In the genomic region with DNA sequence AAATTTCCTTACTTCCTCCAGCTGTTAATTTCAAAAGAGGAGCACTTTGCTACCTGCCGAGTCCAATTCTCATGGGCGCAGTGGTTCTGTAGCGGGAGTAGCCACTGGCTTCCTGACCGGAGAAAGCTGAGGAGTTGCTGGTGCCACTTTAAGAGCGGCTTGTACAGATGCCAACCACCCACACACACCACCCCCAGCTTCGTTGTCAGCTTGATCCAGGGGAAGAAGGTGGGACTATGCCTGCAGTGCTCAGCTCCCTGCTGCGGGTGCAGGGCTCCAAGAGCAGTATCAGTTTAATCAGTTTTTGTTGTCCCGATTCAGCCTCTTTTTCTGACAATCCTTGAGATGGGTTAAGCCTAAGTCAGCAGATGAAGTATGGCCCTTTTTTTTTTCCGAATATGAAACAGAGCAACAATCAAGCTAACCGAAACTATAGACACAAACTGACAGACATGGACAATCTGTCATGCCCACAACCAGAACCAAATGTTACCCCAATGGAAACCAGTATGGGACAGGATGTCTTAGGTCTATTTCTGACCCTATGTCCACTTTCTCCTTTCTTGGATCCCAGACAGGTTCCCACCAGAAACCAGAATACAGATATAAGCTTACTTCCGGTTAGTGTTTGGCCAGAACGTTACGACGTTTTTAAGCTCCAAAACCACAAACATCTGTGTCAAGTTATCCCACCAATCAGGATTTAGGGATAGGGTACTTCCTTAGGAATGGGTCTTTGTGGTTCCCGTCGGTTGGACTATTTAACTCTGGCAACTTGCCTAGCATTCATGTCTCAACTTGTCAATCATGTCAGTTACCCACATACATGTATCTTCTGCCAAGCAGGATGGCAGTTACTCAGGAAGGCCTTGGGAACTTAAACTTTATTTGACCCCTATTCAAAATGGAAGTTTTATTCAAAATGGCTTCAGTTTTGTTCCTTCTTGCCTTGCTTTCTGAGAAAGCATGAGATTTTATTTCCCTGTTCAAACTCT, we compare ENCODE assay signal across 10 mouse cellular contexts. TPM values are rescaled to one million over a fixed set of nuclear protein-coding genes. Genes with fewer than 3 reads are reported as not detected.
DNase-seq lines count a peak whose midpoint lies in the region; ATAC-seq and TF ChIP-seq lines count a peak whose summit lies in the region.
"Had no signal": no experiment of that assay in that cellular context is flagged by ENCODE, and none has a peak within 500 bp of the region (broad histone marks: within the 10 kb centered on the region; RNA-seq: fewer than 3 reads in every experiment).

No protein-coding gene starts in this region.

- no peak for TF ChIP-seq EP300 in liver, postnatal 0 days (IDR thresholded peaks at IDR 0.05; ENCODE audit: low read depth)

- no peaks in the 10 kb centered on the region for H3K9me3 ChIP-seq in liver, postnatal 0 days (ENCODE audit: low read length)
- H3K9me3 ChIP-seq in midbrain, embryonic 15.5 days = no peaks in the 10 kb centered on the region
- H3K9me3 ChIP-seq in hindbrain, embryonic 16.5 days (ENCODE audit: control insufficient read depth, low read length) = no peaks in the 10 kb centered on the region
- H3K9me3 ChIP-seq: neural tube, embryonic 12.5 days had no signal

- TF ChIP-seq CTCF in liver, postnatal 0 days (IDR thresholded peaks at IDR 0.05; ENCODE audit: low read depth) = no peak

- peak; percentile 10 to 25 for DNase-seq in kidney, postnatal 4 days
- no peak for DNase-seq in kidney, postnatal 14 days
- DNase-seq in left cerebral cortex, adult 9 months (ENCODE audit: low spot score in 2 of 2) = peak; percentile 25 to 66
- peak; percentile 45 for DNase-seq in telencephalon, adult 2 months (ENCODE audit: low read depth, low spot score)
- no peak for DNase-seq in liver, postnatal 0 days

- no peaks in the 10 kb centered on the region for H3K4me1 ChIP-seq in brown adipose tissue, adult 24 weeks (ENCODE audit: control insufficient read depth, insufficient read depth, insufficient read length, low read length)
- no peaks in the 10 kb centered on the region for H3K4me1 ChIP-seq in liver, postnatal 0 days (ENCODE audit: insufficient read depth)
- no peaks in the 10 kb centered on the region for H3K4me1 ChIP-seq in midbrain, embryonic 15.5 days
- H3K4me1 ChIP-seq in hindbrain, embryonic 16.5 days (ENCODE audit: control insufficient read depth, insufficient read depth, low read depth, low read length) = no peaks in the 10 kb centered on the region
- H3K4me1 ChIP-seq: neural tube, embryonic 12.5 days had no signal

- peak overlapping the region; percentile 40 for H3K27ac ChIP-seq in brown adipose tissue, adult 24 weeks (replicated peaks; ENCODE audit: low read depth, low read length)
- H3K27ac ChIP-seq in liver, postnatal 0 days (ENCODE audit: low read depth) = no peak overlapping the region
- no peak overlapping the region for H3K27ac ChIP-seq in midbrain, embryonic 15.5 days
- no peak overlapping the region for H3K27ac ChIP-seq in hindbrain, embryonic 16.5 days (ENCODE audit: low read depth, low read length)
- H3K27ac ChIP-seq: neural tube, embryonic 12.5 days had no signal

- WGBS in liver, postnatal 0 days (ENCODE audit: insufficient replicate concordance) = 67% methylated on average over 16 of the region's 16 CpGs
- WGBS in midbrain, embryonic 15.5 days = 86% methylated on average over 16 of the region's 16 CpGs
- 81% methylated on average over 16 of the region's 16 CpGs for WGBS in hindbrain, embryonic 16.5 days

- H3K4me2 ChIP-seq in liver, postnatal 0 days (ENCODE audit: low read depth, low read length) = no peak overlapping the region
- H3K4me2 ChIP-seq in midbrain, embryonic 15.5 days = no peak overlapping the region
- H3K4me2 ChIP-seq in hindbrain, embryonic 16.5 days (ENCODE audit: low read length) = no peak overlapping the region
- H3K4me2 ChIP-seq: neural tube, embryonic 12.5 days had no signal

- H3K27me3 ChIP-seq in liver, postnatal 0 days (ENCODE audit: insufficient read depth, low read length) = no peaks in the 10 kb centered on the region
- no peaks in the 10 kb centered on the region for H3K27me3 ChIP-seq in midbrain, embryonic 15.5 days (replicated peaks)
- no peaks in the 10 kb centered on the region for H3K27me3 ChIP-seq in hindbrain, embryonic 16.5 days (replicated peaks; ENCODE audit: control insufficient read depth, insufficient read depth, low read length)
- H3K27me3 ChIP-seq: neural tube, embryonic 12.5 days had no signal

- H3K4me3 ChIP-seq in brown adipose tissue, adult 24 weeks (ENCODE audit: insufficient read depth, low read depth, low read length) = peak overlapping the region; percentile 55
- no peak overlapping the region for H3K4me3 ChIP-seq in liver, postnatal 0 days (ENCODE audit: low read depth, low read length)
- no peak overlapping the region for H3K4me3 ChIP-seq in midbrain, embryonic 15.5 days
- no peak overlapping the region for H3K4me3 ChIP-seq in hindbrain, embryonic 16.5 days (ENCODE audit: low read length)
- H3K4me3 ChIP-seq: neural tube, embryonic 12.5 days had no signal

- H3K36me3 ChIP-seq in liver, postnatal 0 days (replicated peaks; ENCODE audit: insufficient read depth, low read length) = no peaks in the 10 kb centered on the region
- H3K36me3 ChIP-seq in midbrain, embryonic 15.5 days (replicated peaks) = no peaks in the 10 kb centered on the region
- H3K36me3 ChIP-seq in hindbrain, embryonic 16.5 days (ENCODE audit: control insufficient read depth, insufficient read depth, low read length) = no peaks in the 10 kb centered on the region
- H3K36me3 ChIP-seq: neural tube, embryonic 12.5 days had no signal

- no peak overlapping the region for H3K9ac ChIP-seq in liver, postnatal 0 days (replicated peaks)
- no peak overlapping the region for H3K9ac ChIP-seq in midbrain, embryonic 15.5 days
- H3K9ac ChIP-seq in hindbrain, embryonic 16.5 days (ENCODE audit: low read depth, low read length) = no peak overlapping the region
- H3K9ac ChIP-seq: neural tube, embryonic 12.5 days had no signal

- ATAC-seq in liver, postnatal 0 days = no peak
- no peak for ATAC-seq in midbrain, embryonic 15.5 days (replicated peaks)
- no peak for ATAC-seq in hindbrain, embryonic 16.5 days

RNA-seq across cellular contexts. Expression of gene Cd163, which starts 17.3 kb away (rescaled TPM):
- polyA plus RNA-seq in brown adipose tissue, adult 24 weeks (2012; ENCODE audit: insufficient read depth, insufficient read length, missing spikeins) = 6.8 and 12.0 TPM in 2 replicates
- polyA plus RNA-seq in liver, postnatal 0 days (2015; fragmentation: Nextera tagmentation; extraction: Ambion mirVana) = 0.90 and 1.0 TPM in 2 replicates
- polyA plus RNA-seq in midbrain, embryonic 15.5 days (2015; fragmentation: Nextera tagmentation; extraction: Ambion mirVana) = 0.88 and 0.95 TPM in 2 replicates
- 1.1 and 1.3 TPM in 2 replicates for polyA plus RNA-seq in hindbrain, embryonic 16.5 days (2015; fragmentation: Nextera tagmentation; extraction: Ambion mirVana)
- polyA plus RNA-seq: limb, embryonic 11.5 days; neural tube, embryonic 12.5 days had no signal

Comparison
In these comparisons a context has a peak if more than half of its experiments do, and no peak if none do; other contexts are left out.
1. DNase-seq: peak in kidney, postnatal 4 days (2 of 2), left cerebral cortex, adult 9 months (2 of 2) and telencephalon, adult 2 months (single experiment); none in kidney, postnatal 14 days (single experiment) and liver, postnatal 0 days (single experiment).